Mouse (Mus musculus) embryonic fibroblast, embryonic 13.5 days (primary cell): ENCODE results near the gene Ddx60.

Source experiments
- CTCF ChIP-seq: IDR thresholded peaks from 2 replicates; pipeline ENCODE4 v1.5.1; 2011; ENCODE audit warnings: mild to moderate bottlenecking, control low read depth, low read length, moderate library complexity, borderline replicate concordance; ENCODE audit not compliant: insufficient read depth
- POLR2A ChIP-seq: IDR thresholded peaks from 2 replicates; pipeline ENCODE4 v1.6.1; 2011; ENCODE audit warnings: low read depth, mild to moderate bottlenecking, control low read depth, low read length, moderate library complexity

DNA sequence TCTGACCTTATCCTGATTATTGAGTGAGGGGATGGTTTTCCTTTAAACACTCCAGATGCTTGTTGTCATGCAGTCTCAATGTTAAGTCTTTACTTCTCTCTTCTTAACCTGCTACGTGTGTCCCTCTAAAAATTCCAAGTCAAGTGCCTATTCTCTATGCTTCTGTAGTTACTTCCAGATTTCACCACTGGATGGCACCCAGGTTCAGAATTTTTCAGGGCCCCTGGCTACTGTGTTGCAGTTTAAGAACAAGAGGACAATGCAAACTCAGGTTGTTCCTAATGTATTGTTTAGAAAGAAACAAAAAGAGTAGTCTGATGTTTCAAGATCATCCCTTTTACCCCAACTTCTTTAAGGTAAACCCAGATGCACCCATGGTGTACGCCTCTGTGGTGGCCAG is 33.8 kb upstream of the Ddx60 start:
- no peak for TF ChIP-seq CTCF
- TF ChIP-seq POLR2A, result no peak
